Mouse (Mus musculus) hindbrain, embryonic 11.5 days (tissue): ENCODE data around the gene Mpzl3. TPM values are rescaled to one million over a fixed set of nuclear protein-coding genes. Genes with fewer than 3 reads are reported as not detected.

Source experiments
- ATAC-seq: fragments of 200-750 bp; cut with Nextera tagmentation; 2 replicates; pipeline ENCODE4 v1.8.0; 2017; ENCODE audit warnings: mild to moderate bottlenecking, moderate TSS enrichment, moderate library complexity; ENCODE audit not compliant: low FRiP score
- DNase-seq: peaks from one replicate; pipeline ENCODE4 v3.0.0-alpha.2; 2015; ENCODE audit warnings: low spot score
- H3K27ac ChIP-seq: fragments of 300-500 bp; sonication (generic); 2 replicates; pipeline ENCODE4 v1.5.1; 2014; ENCODE audit warnings: mild to moderate bottlenecking, low read depth, low read length
- H3K27me3 ChIP-seq: fragments of 300-500 bp; sonication (generic); 2 replicates; pipeline ENCODE4 v1.6.1; 2014; ENCODE audit warnings: mild to moderate bottlenecking, low read length, moderate library complexity, mixed read lengths; ENCODE audit not compliant: control insufficient read depth, insufficient read depth
- H3K36me3 ChIP-seq: fragments of 300-500 bp; sonication (generic); 2 replicates; pipeline ENCODE4 v1.6.1; 2014; ENCODE audit warnings: mild to moderate bottlenecking, low read length, moderate library complexity, mixed read lengths; ENCODE audit not compliant: control insufficient read depth, insufficient read depth
- H3K4me1 ChIP-seq: fragments of 300-500 bp; sonication (generic); replicated peaks from 2 replicates; pipeline ENCODE4 v1.6.1; 2014; ENCODE audit warnings: low read length, mixed read lengths; ENCODE audit not compliant: control insufficient read depth, insufficient read depth
- H3K4me2 ChIP-seq: fragments of 300-500 bp; sonication (generic); replicated peaks from 2 replicates; pipeline ENCODE4 v1.6.1; 2014; ENCODE audit warnings: mild to moderate bottlenecking, low read depth, low read length
- H3K4me3 ChIP-seq: fragments of 300-500 bp; sonication (generic); 2 replicates; pipeline ENCODE4 v1.5.1; 2014; ENCODE audit warnings: low read depth, low read length
- H3K9ac ChIP-seq: fragments of 300-500 bp; sonication (generic); 2 replicates; pipeline ENCODE4 v1.6.1; 2014; ENCODE audit warnings: low read depth, low read length
- H3K9me3 ChIP-seq: fragments of 300-500 bp; sonication (generic); 2 replicates; pipeline ENCODE4 v1.6.1; 2016; ENCODE audit warnings: low read length; ENCODE audit not compliant: control insufficient read depth
- WGBS: fragments of 180-500 bp; shearing (Covaris S2); extraction: QIAGEN DNeasy Blood & Tissue Kit; methylation state at CpG from one replicate; pipeline ENCODE4 v1.1.7; 2014; 5-methylcytosine and 5-hydroxymethylcytosine counted together
- polyA plus RNA-seq: library from polyadenylated mRNA; unstranded; fragments of >200 nt; fragmentation: Nextera tagmentation; extraction: Ambion mirVana; gene quantifications from 2 replicates; pipeline ENCODE4 v1.2.1, GENCODE M21; 2014

The Mpzl3 gene
- polyA plus RNA-seq, 1 experiment from 2014 or later = 2.8 TPM

DNA sequence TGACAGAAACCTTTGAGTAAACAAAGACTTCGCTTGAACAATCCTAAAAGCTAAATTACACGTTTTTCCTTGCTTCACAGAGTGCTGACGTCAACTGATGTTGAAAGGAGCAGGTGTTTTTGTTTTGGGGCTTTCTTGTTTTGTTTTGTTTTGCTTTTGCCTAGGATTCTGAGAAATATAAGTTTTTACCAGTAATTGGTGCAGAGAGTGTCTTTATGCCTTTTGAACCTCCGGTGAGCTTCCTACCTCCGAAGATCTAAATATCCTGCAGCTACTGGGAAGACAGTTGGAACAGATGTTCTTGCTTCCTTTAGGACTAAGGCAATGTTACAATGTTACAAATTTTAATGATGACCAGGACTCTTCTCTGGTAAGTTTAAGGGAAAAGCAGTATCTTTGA, 15.5 kb upstream of the Mpzl3 start, which contains the start of gene Mpzl2:
Gene Mpzl2 (plus strand): TSS at position 301 of the 400 bp plus-strand sequence.
- ATAC-seq (no peak), DNase-seq (no peak)
- 66% methylated on average over 5 of the region's 5 CpGs for WGBS
- peaks cover 43% of the 10 kb centered on the region for H3K27me3 ChIP-seq
- no peaks in the 10 kb centered on the region for H3K36me3 ChIP-seq
- H3K4me3 ChIP-seq = no peak within 1 kb of the TSS
- H3K27ac ChIP-seq = no peak within 1 kb of the TSS
- no peaks in the 10 kb centered on the region for H3K4me1 ChIP-seq
- H3K9ac ChIP-seq = no peak within 1 kb of the TSS
- no peaks in the 10 kb centered on the region for H3K9me3 ChIP-seq
- H3K4me2 ChIP-seq = no peak within 1 kb of the TSS

DNA sequence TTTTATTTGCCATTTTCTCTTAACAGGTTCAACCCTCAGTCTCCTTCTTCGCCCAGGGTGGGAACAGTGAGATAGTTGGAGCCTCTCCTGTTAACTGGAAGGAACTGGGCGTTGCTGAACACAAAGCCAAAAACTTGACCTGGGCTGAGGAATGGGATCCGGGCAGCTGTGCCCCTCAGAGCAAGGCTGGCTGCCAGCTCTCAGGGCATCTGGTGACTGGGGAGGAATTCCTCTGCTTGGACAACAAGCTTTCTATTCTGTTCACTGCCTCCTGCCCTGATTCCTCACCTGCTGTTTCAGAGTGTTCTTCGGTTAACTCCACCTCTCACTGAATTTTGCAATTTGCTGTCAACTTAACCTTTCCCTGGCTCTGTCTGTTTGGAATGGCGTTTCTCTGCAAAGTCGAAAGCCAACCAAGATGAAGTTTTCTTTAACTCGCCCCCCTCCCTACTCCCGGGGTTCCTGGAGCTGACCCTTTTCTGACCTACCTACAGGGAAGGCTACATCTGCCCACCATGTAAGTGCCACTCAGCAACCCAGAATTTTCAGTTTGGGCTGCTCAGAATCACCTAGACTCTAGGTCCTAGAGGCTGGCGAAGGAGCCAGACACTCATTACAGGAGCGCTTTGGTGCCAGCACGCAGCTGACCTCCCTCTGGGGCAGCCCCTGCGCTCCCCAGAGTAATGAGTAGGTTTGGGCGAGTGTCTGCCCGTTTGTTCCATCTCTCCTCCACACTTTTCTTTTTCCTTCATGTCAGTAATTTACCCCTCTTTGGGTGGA, 14.7 kb upstream of the Mpzl3 start:
- 13% methylated on average over 14 of the region's 14 CpGs for WGBS
- Histone ChIP-seq H3K27ac (no peak overlapping the region), H3K4me1 (no peaks in the 10 kb centered on the region), H3K27me3 (peaks cover 43% of the 10 kb centered on the region), H3K9me3 (no peaks in the 10 kb centered on the region), H3K4me2 (no peak overlapping the region), H3K36me3 (no peaks in the 10 kb centered on the region), H3K4me3 (no peak overlapping the region), H3K9ac (no peak overlapping the region)
- ATAC-seq = no peak
- DNase-seq = no peak

DNA sequence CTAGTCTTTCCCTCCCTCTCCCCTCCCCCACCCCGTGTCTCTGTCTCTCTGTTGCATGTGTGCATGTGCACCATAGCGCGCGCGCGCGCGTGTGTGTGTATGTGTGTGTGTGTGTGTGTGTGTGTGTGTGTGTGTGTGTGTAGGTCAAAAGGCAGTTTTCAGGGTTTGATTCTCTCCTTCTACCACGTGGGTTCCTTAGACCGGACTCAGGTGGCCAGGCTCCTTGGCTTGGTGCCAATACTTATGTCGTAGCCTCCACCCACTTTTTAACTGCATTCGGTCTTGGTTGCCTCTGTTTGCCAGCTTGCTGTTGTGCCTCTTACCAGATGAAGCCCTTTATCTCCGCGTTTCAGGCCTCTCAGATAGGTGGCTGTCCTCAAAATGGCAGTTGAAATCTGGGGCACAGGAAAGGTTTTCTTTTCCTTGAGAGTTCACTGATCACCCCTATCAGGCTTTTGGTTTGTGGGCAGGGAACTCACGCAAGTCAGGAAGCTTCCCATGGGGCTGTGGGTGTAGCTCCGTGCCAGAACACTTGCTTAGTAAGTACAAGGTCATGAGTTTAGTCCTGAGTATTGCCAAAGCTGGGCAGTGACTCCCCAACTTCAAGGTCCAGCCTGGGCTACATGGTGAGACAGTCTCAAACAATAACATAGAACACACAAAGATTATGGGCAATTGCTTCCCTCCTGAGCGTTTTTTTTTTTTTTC, 13.7 kb upstream of the Mpzl3 start:
- DNase-seq (peak; percentile 35), ATAC-seq (no peak)
- Histone ChIP-seq H3K9me3 (no peaks in the 10 kb centered on the region), H3K36me3 (no peaks in the 10 kb centered on the region), H3K27me3 (peaks cover 43% of the 10 kb centered on the region), H3K4me3 (no peak overlapping the region), H3K4me1 (no peaks in the 10 kb centered on the region), H3K4me2 (no peak overlapping the region), H3K27ac (no peak overlapping the region), H3K9ac (no peak overlapping the region)
- WGBS = 42% methylated on average over 17 of the region's 17 CpGs

DNA sequence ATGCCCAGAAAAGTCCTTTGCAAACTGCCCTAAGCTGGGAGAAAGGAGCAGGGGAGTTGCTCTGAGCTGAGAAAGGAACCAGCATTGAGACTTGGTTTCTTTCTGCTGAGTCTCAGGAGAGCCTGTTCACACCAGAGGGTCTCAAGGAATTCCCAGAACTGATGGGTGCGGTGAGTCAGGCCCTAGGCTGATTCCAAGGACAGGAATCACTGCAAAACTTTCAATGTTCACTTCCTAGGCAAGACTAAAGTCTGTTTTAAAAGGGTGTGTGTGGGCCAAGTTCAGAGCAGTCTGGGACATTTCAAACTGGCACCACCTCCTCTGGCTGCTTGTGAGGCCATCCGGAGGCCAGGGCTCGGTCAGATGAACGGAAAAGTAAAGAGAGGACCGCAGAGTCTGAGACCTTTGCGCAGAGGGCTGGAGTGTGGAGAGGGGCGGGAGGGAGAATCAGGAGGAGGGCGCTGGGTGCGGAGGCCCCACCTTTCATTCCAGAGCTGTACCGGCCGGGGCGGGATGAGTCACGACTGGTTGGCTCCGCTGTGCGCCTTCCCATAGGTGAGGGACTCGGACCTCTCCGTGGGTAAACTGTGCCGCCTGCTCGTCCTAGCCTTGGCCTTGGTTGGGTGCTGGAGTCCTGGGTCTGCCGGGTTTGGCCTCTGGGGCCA, 12.8 kb upstream of the Mpzl3 start:
- peaks cover 43% of the 10 kb centered on the region for H3K27me3 ChIP-seq
- H3K9me3 ChIP-seq = no peaks in the 10 kb centered on the region
- peak overlapping the region; percentile 26; the same call in 1 of the 2 replicates for H3K4me2 ChIP-seq
- DNase-seq (peak; percentile 24), ATAC-seq (no peak)
- no peaks in the 10 kb centered on the region for H3K4me1 ChIP-seq
- no peak overlapping the region for H3K9ac ChIP-seq
- H3K36me3 ChIP-seq = no peaks in the 10 kb centered on the region
- 3% methylated on average over 19 of the region's 20 CpGs for WGBS
- no peak overlapping the region for H3K27ac ChIP-seq
- peak overlapping the region; percentile 10; the same call in 1 of the 2 replicates for H3K4me3 ChIP-seq

DNA sequence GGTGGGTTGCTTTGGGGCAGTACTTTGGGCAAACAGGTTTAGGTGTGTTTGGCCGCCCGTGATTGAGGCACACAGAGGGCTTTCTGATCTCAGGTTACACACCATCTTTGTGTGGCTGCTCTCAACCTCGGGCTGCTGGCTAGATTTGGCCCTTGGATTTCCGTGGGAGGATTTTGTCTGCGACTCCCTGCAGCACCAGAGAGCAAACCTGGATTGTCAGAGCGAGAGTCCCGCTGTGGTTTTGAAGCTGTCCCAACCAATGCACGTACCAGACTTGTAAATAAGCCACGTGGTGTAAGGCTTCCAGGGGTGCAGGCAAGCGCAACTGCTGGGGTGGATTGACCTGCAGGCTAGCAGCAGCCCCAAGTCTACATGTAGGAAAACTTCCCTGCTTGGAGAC, 12.0 kb upstream of the Mpzl3 start:
- H3K36me3 ChIP-seq = no peaks in the 10 kb centered on the region
- H3K9me3 ChIP-seq = no peaks in the 10 kb centered on the region
- under 1% methylated on average over 10 of the region's 10 CpGs for WGBS
- H3K27me3 ChIP-seq = peaks cover 43% of the 10 kb centered on the region
- no peak overlapping the region for H3K27ac ChIP-seq
- no peak overlapping the region for H3K9ac ChIP-seq
- DNase-seq (peak; percentile 27), ATAC-seq (no peak)
- H3K4me1 ChIP-seq = no peaks in the 10 kb centered on the region
- peak overlapping the region; percentile 26; the same call in 1 of the 2 replicates for H3K4me2 ChIP-seq
- H3K4me3 ChIP-seq = no peak overlapping the region

DNA sequence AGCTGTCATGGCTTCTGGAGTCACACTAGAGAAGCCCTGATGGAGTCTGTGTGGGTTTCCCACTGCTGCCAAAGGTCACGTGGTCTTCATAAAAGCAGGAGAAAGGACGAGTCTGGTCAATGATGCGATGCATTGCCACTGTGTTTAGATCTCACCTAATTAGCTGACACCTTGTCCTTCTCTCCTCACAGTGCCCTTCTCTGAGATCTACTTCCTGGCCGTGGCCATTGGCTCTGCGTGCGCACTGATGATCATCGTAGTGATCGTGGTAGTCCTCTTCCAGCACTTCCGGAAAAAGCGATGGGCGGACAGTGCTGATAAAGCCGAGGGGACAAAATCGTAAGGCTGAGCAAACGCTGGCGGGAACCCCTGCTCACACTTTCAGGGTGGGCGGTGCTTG, 8.0 kb upstream of the Mpzl3 start:
- no peak for ATAC-seq
- H3K27me3 ChIP-seq = peaks cover 21% of the 10 kb centered on the region
- H3K27ac ChIP-seq = no peak overlapping the region
- no peak overlapping the region for H3K9ac ChIP-seq
- no peak for DNase-seq
- H3K4me2 ChIP-seq = no peak overlapping the region
- H3K36me3 ChIP-seq = no peaks in the 10 kb centered on the region
- no peaks in the 10 kb centered on the region for H3K9me3 ChIP-seq
- H3K4me3 ChIP-seq = no peak overlapping the region
- H3K4me1 ChIP-seq = no peaks in the 10 kb centered on the region
- whole genome bisulfite sequencing = 90% methylated on average over 16 of the region's 16 CpGs

DNA sequence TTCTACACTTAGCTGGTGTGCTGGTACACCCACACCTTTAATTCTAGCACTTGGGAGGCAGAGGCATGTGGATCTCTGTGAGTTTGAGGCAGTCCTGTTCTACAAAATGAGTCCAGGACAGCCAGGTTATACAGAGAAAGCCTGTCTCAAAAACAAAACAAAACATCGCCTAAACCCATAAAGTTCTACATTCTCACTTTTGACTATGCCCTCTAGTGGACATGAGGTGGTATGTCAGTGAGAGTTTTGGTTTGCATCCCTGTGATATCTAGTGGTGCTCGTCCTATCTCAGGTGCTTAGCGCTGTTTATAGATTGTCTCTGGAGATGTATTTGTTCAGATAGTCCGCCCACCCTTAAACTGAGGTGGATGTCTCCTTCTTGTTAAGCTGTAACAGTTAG, 6.5 kb upstream of the Mpzl3 start:
- Histone ChIP-seq H3K9me3 (no peaks in the 10 kb centered on the region), H3K4me3 (no peak overlapping the region), H3K27me3 (peaks cover 6% of the 10 kb centered on the region), H3K9ac (no peak overlapping the region), H3K4me1 (no peaks in the 10 kb centered on the region), H3K36me3 (no peaks in the 10 kb centered on the region), H3K4me2 (no peak overlapping the region), H3K27ac (no peak overlapping the region)
- ATAC-seq (no peak), DNase-seq (peak; percentile 48)
- 37% methylated on average over 4 of the region's 4 CpGs for WGBS

DNA sequence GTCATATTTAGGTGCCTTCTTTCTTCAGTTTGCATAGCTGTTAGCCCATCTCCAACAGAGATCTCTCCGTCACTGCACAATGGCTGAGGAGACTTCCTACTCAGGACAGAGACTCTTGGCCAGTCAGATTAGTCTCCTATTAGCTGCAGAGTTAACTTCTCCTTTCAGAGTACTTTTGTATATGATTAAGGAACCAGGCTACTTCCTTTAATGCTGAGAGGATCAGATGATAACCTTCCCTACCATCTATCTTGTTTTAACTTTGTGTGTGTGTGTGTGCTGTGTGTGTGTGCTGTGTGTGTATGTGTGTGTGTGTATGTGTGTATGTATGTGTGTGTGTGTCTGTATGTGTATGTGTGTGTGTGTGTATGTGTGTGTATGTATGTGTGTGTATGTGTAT, 5.3 kb upstream of the Mpzl3 start:
- Histone ChIP-seq H3K4me1 (no peaks in the 10 kb centered on the region), H3K4me3 (no peak overlapping the region), H3K9me3 (no peaks in the 10 kb centered on the region), H3K36me3 (no peaks in the 10 kb centered on the region), H3K27me3 (no peaks in the 10 kb centered on the region), H3K27ac (no peak overlapping the region), H3K9ac (no peak overlapping the region), H3K4me2 (no peak overlapping the region)
- ATAC-seq (no peak), DNase-seq (no peak)
- WGBS = 96% methylated on average over 1 of the region's 1 CpGs
